Mouse (Mus musculus) frontal cortex, postnatal 36 days (tissue): Measurements from ENCODE around the gene Med18.

Experiments used
- DNase-seq, 2 experiments: peaks; one replicate each; pipeline ENCODE4 v3.0.0; 2022; ENCODE audit warnings: low spot score in 2 of 2

The Med18 gene

DNA sequence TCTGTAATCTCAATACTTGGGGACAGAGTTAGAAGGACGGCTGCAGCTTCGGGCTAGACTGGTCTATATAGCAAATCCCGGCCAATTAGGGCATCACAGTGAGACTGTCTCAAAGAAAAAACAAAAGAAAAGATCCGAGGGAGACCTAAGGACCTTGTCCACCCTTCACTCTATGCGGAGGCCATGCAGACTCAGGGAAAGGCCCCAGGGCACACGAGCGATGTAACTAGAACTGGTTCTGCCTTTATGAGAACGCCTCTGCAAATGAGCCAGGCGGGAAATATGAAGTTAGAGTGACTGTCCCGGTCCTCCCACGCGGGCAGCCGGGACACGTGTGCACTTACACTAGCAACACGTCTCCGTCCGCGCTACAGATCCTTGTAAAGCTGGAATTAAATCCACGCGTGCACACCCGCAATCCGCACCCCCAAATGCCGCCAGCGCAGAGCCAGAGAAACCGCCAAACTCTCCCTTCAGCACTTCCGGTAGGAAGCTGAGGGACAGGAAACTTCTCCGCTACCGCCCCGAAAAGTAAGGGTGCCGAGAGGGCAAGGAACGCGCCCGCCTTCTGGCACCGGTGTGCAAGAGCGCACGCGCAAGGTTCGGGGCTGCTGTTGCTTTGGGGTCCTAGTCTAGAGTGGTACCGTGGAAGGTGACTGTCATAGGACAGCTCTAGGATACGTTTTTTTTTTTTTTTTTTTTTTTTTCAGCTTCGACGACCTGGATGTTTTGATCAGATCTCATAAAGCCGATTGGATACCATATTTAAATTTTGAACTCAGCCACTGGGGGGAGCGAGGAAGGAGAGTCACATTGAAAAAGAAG lies at the start of gene Med18:
TSS of gene Med18 (minus strand) at position 492 of the 825 bp plus-strand sequence.
- DNase-seq, result peak; percentile 94 to 97

- no peak for DNase-seq
Measured at GRCm38 (mm10) chr4:132512080-132512479, 48.4 kb upstream of the Med18 start.

DNA sequence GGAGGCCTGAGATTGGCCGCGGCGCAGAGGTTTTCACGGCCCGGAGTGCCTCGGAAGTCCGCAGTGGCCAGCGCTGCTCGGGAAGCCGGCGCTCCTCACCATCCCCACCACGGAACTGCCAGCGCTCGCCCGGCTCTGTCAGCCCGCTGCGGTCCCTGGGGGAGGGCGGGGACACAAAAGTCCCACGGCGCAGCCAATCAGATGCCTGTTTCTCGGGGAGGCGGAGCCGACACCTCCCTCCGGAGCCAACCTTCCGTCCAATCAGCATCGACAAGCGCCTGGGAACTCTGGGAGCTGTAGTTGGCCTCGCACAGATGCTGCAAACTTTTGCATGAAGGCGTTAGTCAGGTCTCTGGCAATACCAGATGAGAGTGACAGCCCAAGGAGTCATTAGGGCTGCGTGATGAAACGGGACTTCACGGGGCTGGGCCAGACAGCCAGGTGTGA lies 46.7 kb upstream of the Med18 start, which contains the start of gene Sesn2:
TSS of gene Sesn2 (minus strand) at position 150 of the 447 bp plus-strand sequence.
- DNase-seq, result peak; percentile 97 to 98

GRCm38 (mm10) chr4:132509621-132510296 lies 46.0 kb upstream of the Med18 start:
- DNase-seq, result peak; percentile 43 to 56

DNA sequence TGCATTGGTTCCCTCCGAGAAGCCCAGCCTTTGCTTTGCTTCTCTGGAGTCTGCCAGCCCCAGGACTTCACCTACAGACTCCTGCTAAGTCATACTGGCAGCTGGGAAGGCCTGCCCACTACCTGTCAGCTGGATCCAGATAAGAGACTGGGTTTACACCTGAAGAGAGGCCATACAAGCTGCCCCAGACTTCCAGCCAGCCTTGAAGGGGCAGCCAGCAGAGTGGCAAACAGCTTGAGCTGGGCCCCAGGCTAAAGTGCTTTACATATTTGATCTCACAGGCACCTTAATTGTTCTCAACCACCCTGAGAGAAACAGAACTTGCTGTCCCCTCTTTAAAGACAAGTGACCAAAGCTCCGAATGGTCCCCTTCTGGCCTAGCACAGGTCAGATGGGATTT lies 43.5 kb upstream of the Med18 start:
- DNase-seq, result no peak

DNA sequence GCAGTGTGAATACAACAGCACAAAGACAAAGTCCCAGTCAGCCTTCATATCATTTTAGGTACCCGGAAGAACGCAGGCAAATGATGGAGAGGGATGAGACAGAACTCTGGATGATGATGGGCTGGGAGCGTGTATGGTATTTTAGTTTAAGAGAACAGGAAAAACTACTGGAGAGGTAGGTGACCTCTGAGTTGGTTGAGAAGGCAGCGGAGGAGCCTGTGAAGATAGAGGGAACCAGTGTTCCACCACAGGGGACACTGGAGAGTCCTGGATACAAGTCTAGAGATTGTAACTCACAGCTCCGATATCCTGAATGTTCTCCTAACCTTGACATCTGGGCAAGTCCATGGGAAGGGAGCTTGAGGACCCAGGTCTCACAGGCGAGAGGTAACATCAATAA lies 42.5 kb upstream of the Med18 start:
- no peak for DNase-seq

DNA sequence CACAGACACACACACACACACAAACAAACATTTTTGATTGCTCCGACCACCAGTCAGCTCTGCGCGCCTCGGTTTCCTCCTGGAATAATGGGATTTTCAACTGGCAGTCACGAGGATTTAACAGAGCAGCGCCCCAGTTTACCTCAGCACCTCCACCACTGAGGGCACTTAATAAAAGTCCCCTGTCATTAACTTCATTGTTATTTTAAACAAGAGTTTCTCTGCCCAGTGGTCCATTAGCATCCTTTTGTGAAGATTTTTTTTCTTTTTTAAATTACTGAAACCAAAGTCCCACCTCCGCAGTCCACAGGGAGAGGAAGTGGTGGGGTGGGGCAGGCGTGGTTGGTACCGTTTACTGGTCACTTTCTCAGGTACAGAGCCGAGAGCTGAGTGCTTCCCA lies 42.1 kb upstream of the Med18 start:
- no peak for DNase-seq

GRCm38 (mm10) chr4:132505034-132505738 lies 41.5 kb upstream of the Med18 start:
- no peak for DNase-seq

DNA sequence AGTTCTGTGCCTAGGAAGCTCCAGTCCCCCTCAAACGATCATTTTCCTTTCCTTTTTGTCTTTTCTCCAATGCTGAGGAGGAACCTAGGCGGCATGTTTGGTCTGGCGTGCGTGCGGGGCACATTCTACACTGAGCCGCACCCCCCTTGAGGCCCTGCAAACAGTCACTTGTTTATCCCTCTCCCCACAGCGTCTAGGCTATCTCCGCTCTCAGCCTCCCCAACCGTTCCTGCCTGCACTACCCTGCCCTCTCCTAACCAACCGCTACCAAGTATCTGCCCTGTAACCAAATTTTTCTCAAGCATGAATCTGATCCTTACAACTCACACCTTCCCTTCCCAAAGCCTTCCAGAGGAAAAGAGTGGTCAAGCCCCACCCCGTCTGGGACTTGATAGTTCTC lies 39.6 kb upstream of the Med18 start:
- no peak for DNase-seq

GRCm38 (mm10) chr4:132501639-132502038 lies 37.9 kb upstream of the Med18 start:
- no peak for DNase-seq

GRCm38 (mm10) chr4:132494271-132494918 lies 30.7 kb upstream of the Med18 start:
- no peak for DNase-seq

DNA sequence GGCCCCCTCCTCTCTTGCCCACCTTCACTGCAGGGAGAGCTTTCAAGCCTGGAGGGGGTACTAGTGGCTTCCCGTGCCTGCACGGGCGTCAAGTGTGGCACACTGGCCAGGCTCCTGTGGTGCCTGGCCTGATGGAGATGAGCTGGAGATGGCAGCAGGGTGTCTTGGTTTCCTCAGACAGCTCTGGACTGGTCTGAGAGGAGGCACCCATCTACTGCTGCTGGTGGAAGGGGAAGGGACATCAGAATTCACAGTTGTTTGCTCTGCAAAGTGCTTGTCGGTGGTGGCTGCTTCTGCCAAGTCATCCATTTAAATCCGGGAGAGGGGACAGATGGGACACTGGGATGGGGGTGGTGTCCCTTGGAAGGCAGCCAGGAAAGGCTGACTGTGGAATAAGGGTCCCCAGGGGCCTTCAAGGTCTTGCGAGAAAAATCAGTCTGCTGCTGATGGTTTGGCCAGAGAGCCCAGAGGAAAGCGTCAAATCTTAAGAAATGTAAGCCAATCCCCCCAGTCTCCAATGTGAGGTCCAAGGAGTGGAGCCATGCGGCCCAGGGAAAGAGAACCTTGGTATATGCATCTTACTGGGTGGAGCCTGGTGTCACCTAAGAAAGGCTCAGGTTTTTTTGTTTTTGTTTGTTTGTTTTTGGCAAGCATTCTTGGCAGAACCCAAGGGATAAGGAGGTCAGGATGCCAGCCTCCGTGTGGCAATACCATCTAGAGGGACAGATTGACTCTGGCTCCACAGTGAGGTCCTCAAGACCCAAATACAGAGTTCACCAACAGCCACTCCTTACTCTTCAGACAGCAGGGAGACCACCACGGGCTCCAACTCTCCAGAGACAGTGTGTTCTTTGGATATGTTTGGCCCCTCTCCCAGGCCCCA lies 28.7 kb upstream of the Med18 start:
- DNase-seq, result no peak

GRCm38 (mm10) chr4:132491748-132492147 lies 28.0 kb upstream of the Med18 start:
- DNase-seq, result no peak

DNA sequence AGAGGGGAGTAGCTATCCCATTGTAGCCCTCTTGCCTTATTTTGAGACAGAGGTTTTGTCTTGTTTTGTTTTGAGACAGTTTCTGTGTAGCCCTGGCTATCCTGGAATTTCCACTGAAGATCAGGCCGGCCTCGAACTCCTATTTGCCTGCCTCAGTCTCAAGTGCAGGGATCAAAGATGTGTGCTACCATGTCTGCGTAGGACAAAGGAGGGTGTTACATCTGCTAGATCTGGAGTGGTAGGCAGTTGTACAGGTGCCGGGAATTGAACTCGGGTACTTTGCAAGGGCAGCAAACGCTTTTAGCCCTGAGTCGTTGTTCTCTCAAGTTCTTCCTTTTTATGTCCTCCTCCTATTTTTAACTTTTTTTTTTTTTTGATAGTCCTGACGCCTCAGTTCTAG lies 27.3 kb upstream of the Med18 start:
- no peak for DNase-seq

DNA sequence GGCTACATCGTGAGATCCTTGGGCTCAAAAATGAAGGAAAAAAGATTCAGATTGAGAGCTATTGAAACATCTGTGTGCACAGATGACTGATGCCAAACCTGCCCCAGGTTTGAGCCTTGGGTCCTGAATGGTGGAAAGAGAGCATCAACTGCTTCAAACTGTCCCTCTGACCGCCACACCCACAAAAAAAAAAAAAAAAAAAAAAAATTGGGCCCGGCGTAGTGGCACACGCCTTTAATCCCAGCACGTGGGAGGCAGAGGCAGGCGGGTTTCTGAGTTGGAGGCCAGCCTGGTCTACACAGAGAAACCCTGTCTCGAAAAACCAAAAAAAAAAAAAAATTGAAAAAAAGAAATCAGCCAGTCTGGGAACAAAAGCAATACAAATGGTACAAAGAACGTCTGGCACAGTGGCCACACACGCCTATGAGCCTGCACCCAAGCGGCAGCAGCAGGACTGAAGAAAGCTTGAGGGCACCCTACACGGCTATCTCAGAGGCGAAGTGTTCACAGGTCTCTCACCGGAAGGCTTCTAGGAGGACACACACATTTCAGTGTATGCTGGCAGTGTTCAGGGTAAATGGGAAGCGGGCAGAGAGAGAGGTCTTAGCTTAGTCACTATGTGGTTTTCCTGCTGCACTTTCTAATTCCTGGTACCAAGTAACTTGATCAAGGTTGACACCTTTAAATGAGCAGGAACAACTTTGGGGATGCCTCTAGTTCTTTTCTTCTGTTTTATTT lies 26.7 kb upstream of the Med18 start:
- no peak for DNase-seq

GRCm38 (mm10) chr4:132488976-132489375 lies 25.3 kb upstream of the Med18 start:
- no peak for DNase-seq

GRCm38 (mm10) chr4:132488521-132488920 lies 24.8 kb upstream of the Med18 start:
- no peak for DNase-seq

DNA sequence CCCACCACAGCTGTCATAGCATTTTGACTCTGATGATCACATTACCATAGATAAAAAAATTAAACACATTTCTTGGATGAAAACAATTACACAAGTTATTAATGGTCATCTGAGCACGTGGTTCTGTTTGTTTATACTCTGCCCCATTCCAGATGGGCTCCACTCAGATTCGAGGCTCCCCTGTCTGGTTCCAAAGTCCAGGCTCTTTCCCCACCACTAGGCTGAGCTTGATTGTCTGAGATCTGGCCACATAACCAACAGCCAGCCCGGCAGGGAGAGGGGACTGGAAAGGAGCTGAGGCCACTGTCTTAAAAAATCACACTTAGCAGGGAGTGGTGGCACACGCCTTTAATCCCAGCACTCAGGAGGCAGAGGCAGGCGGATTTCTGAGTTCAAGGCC lies 21.1 kb upstream of the Med18 start:
- no peak for DNase-seq

GRCm38 (mm10) chr4:132484231-132484630 lies 20.5 kb upstream of the Med18 start:
- no peak for DNase-seq

DNA sequence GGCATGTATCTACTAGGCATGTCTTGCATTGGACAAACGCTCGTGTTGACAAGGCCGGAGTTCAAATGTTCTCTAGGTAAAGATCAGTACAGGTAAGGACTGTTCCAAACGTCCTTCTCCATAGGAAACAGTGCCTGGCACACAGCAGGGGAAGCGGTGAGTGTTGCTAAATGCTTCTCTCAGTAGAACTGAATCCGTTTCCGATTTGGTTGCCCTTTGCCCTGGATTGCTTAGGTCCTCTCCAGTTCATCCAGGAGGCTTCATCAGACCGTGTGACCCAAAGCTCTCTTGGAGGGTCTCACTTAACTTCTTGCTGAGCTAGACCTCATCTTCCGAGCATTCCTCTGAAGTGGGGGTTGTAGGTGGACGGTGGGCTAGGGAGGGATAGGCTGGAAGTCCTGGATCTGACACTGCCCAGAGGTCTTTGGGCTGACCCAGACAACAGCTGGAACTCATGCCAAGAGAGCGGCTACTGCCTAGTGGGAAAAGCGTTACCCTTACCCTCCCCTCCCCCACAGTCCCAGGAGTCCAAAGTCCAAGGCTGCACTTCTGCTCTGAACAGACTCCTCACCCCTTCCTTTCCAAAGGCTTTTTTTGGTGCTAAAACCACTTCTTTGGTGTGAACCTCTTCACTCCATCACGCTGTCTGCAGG lies 19.4 kb upstream of the Med18 start:
- DNase-seq, result no peak
